Mouse (Mus musculus): ENCODE data around the gene Tcf20. TPM values are rescaled to one million over a fixed set of nuclear protein-coding genes. Genes with fewer than 3 reads are reported as not detected.
"Not testable (repeated sequence)": the region's sequence is repeated elsewhere in the genome, so short reads cannot be mapped to it uniquely, and the experiment has no call there.

Tcf20 gene
- polyA plus RNA-seq, 1 experiment from 2014 or later: 18.7 TPM

GRCm38 (mm10) chr15:82810556-82810955 is 177.1 kb downstream of the Tcf20 start:
- no peak overlapping the region for H3K9ac ChIP-seq (replicated peaks)
- 93% methylated on average over 1 of the region's 1 CpGs for WGBS
- no peak for ATAC-seq (replicated peaks)
- H3K4me2 ChIP-seq (replicated peaks): no peak overlapping the region
- peaks cover 18% of the 10 kb centered on the region for H3K36me3 ChIP-seq
- H3K4me1 ChIP-seq: peaks cover 7% of the 10 kb centered on the region
- H3K4me3 ChIP-seq: no peak overlapping the region
- no peak overlapping the region for H3K27ac ChIP-seq (replicated peaks)
- no peaks in the 10 kb centered on the region for H3K9me3 ChIP-seq
- H3K27me3 ChIP-seq: no peaks in the 10 kb centered on the region

DNA sequence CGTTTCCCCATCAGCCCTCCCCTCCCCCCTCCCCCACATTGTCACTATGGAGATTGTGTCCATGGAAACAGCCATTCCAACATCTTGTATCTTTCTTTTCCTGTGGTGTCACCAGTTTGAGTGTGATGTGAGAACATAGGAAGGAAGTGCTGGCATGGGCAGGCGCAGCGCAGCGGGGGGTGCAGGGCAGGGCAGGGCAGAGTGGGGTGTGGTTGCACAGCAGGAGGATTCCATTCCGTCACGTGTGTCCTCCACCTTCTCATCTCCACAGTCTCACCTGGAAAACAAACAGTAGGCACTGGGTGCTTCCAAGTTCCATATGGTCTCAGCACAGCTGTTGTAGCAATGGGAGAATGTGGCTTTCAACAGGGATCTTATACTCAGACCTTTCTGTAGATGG is 178.2 kb downstream of the Tcf20 start:
- Histone ChIP-seq H3K27ac (replicated peaks) (peak overlapping the region; percentile 35; the same call in 1 of the 2 replicates), H3K9me3 (no peaks in the 10 kb centered on the region), H3K4me2 (replicated peaks) (no peak overlapping the region), H3K4me1 (peaks cover 14% of the 10 kb centered on the region), H3K36me3 (peaks cover 18% of the 10 kb centered on the region), H3K27me3 (no peaks in the 10 kb centered on the region), H3K9ac (replicated peaks) (no peak overlapping the region), H3K4me3 (no peak overlapping the region)
- ATAC-seq (replicated peaks): no peak
- WGBS: 66% methylated on average over 6 of the region's 6 CpGs

DNA sequence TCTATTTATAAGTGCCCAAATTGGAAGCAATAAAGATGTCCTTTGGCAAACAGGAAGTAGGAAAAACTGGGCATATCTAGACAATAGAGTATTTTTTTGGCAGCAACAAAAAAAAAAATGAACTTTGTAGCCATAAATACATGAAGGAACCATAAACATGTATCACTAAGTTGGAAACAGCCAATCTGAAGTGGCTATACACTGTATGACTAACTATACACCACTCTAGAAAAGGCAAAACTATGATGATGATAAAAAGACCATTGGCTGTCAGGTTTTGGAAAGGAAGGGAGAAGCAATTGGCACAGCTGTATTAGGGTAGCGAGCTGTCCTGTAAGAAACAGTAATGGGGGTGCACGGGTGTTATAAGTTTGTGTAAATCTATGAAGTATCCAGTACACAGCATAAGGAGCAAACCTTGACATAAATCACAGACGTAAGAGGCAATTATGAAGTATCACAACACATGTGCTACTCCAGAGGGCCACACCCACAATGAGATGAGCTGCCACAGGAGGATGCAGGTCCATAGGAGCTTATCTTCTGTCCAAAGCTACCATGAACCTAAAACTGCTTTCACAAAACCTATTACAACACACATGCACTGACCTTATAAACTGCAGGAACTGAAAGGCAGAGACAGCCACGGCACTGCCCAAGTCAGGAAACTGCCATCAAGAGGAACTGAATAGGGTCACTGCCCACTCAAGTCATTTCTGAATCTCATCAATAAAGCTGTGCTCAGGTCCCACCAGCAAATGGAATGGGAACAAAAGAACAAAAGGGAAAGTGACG is 180.5 kb downstream of the Tcf20 start:
- no peak overlapping the region for H3K4me2 ChIP-seq (replicated peaks)
- ATAC-seq (replicated peaks): no peak
- no peak overlapping the region for H3K4me3 ChIP-seq
- peaks cover 14% of the 10 kb centered on the region for H3K36me3 ChIP-seq
- H3K4me1 ChIP-seq: peaks cover 20% of the 10 kb centered on the region
- H3K9ac ChIP-seq (replicated peaks): no peak overlapping the region
- 77% methylated on average over 5 of the region's 5 CpGs for WGBS
- H3K27me3 ChIP-seq: no peaks in the 10 kb centered on the region
- H3K9me3 ChIP-seq: no peaks in the 10 kb centered on the region
- H3K27ac ChIP-seq (replicated peaks): no peak overlapping the region

GRCm38 (mm10) chr15:82804708-82805639 is 182.7 kb downstream of the Tcf20 start:
- H3K4me3 ChIP-seq: no peak overlapping the region
- no peak overlapping the region for H3K9ac ChIP-seq (replicated peaks)
- peaks cover 19% of the 10 kb centered on the region for H3K4me1 ChIP-seq
- ATAC-seq (replicated peaks): peak; percentile 68
- 62% methylated on average over 5 of the region's 5 CpGs for WGBS
- H3K4me2 ChIP-seq (replicated peaks): no peak overlapping the region
- peak overlapping the region; percentile 45 for H3K27ac ChIP-seq (replicated peaks)
- H3K9me3 ChIP-seq: no peaks in the 10 kb centered on the region
- peaks cover 4% of the 10 kb centered on the region for H3K36me3 ChIP-seq
- no peaks in the 10 kb centered on the region for H3K27me3 ChIP-seq

DNA sequence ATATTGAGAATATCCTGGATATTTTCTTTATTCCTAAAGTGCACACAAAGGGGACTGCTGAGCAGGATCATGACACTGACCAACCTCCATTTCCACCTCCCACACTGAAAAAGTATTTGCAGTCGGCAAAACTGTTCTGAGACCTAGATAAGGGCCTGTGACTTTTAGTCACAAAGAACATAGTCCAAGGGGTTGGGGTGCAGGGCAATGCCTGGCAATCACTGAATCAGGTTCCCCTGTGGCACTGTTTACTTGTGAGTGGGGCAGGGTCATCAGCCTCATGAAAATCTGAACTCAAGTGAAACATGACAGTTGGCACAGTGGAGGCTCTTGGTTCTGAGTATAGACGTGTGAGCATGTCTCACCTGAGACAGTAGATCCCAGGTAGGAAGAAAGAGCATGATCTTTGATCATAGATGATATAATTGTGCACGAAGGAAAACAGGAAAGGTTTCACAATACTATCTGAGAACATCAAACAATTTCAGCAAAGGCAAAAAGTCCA is 191.7 kb downstream of the Tcf20 start:
- ATAC-seq (replicated peaks): no peak
- H3K4me1 ChIP-seq: no peaks in the 10 kb centered on the region
- no peak overlapping the region for H3K4me2 ChIP-seq (replicated peaks)

GRCm38 (mm10) chr15:82794277-82794676 is 193.4 kb downstream of the Tcf20 start, which contains the start of gene Cyp2d26:
TSS of gene Cyp2d26 (minus strand) at chr15:82794294.
- Histone ChIP-seq H3K27ac (replicated peaks) (no peak within 1 kb of the TSS), H3K36me3 (no peaks in the 10 kb centered on the region), H3K4me2 (replicated peaks) (no peak within 1 kb of the TSS), H3K27me3 (no peaks in the 10 kb centered on the region), H3K9me3 (no peaks in the 10 kb centered on the region), H3K4me1 (no peaks in the 10 kb centered on the region), H3K9ac (replicated peaks) (no peak within 1 kb of the TSS), H3K4me3 (no peak within 1 kb of the TSS)
- WGBS: 90% methylated on average over 5 of the region's 5 CpGs
- ATAC-seq (replicated peaks): no peak

More for the DNA sequence above, 191.7 kb downstream of the Tcf20 start:
- Histone ChIP-seq H3K4me3 (no peak overlapping the region), H3K27ac (replicated peaks) (no peak overlapping the region), H3K27me3 (no peaks in the 10 kb centered on the region), H3K9me3 (no peaks in the 10 kb centered on the region), H3K9ac (replicated peaks) (no peak overlapping the region), H3K36me3 (no peaks in the 10 kb centered on the region)
- WGBS: 80% methylated on average over 3 of the region's 3 CpGs

- H3K9ac ChIP-seq (replicated peaks): no peak overlapping the region
- no peaks in the 10 kb centered on the region for H3K27me3 ChIP-seq
- H3K4me3 ChIP-seq: no peak overlapping the region
- H3K27ac ChIP-seq (replicated peaks): no peak overlapping the region
- WGBS: 92% methylated on average over 6 of the region's 6 CpGs
- ATAC-seq (replicated peaks): no peak
- no peaks in the 10 kb centered on the region for H3K9me3 ChIP-seq
- H3K4me1 ChIP-seq: no peaks in the 10 kb centered on the region
- no peak overlapping the region for H3K4me2 ChIP-seq (replicated peaks)
- H3K36me3 ChIP-seq: no peaks in the 10 kb centered on the region
These were observed 193.8 kb downstream of the Tcf20 start for GRCm38 (mm10) chr15:82793868-82794267.

DNA sequence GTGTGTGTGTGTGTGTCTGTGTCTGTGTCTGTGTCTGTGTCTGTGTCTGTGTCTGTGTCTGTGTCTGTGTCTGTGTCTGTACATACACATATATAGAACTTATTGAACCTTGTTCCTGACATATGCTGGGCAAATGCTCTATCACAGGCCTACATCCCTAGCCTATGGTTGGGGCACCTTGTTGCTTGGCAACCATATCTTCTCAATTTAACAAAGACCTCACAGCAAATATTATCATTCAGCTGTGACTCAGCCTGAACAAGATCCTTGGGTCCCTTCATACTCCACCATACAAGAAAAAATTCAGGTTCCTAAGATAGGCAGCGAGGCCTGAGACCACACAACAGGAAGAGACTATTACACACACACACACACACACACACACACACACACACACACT is 194.2 kb downstream of the Tcf20 start:
- no peaks in the 10 kb centered on the region for H3K36me3 ChIP-seq
- H3K4me1 ChIP-seq: no peaks in the 10 kb centered on the region
- H3K27ac ChIP-seq (replicated peaks): no peak overlapping the region
- H3K27me3 ChIP-seq: no peaks in the 10 kb centered on the region
- H3K9me3 ChIP-seq: no peaks in the 10 kb centered on the region
- no peak overlapping the region for H3K4me3 ChIP-seq
- ATAC-seq (replicated peaks): no peak
- H3K9ac ChIP-seq (replicated peaks): no peak overlapping the region
- WGBS: 82% methylated on average over 1 of the region's 1 CpGs
- H3K4me2 ChIP-seq (replicated peaks): no peak overlapping the region

GRCm38 (mm10) chr15:82792566-82792965 is 195.1 kb downstream of the Tcf20 start:
- H3K9me3 ChIP-seq: no peaks in the 10 kb centered on the region

DNA sequence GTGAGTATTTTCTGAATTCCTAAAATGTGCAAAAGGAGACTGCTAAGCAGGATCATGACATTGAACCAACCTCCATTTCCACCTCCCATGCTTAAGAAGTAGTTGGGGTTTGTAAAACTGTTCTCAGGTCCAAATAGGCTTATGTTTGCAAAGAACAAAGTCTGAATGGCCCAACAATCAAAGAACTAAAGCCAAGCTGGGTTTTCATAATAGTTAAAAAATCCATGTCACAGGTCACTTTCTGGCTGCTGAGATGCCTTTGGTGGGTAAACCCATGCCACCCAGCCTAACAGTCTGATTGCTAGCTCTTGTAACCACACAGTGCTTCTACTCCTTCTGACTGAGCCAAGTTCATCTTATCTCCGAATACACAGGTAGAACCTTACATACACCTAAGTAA is 203.1 kb downstream of the Tcf20 start:
- no peaks in the 10 kb centered on the region for H3K9me3 ChIP-seq
- H3K4me2 ChIP-seq (replicated peaks): no peak overlapping the region
- no peak overlapping the region for H3K4me3 ChIP-seq
- H3K27ac ChIP-seq (replicated peaks): no peak overlapping the region
- no peak overlapping the region for H3K9ac ChIP-seq (replicated peaks)
- no peaks in the 10 kb centered on the region for H3K36me3 ChIP-seq
- ATAC-seq (replicated peaks): no peak
- H3K4me1 ChIP-seq: no peaks in the 10 kb centered on the region
- WGBS: 73% methylated on average over 1 of the region's 1 CpGs
- H3K27me3 ChIP-seq: no peaks in the 10 kb centered on the region

More at GRCm38 (mm10) chr15:82792566-82792965, 195.1 kb downstream of the Tcf20 start:
- no peak overlapping the region for H3K4me3 ChIP-seq
- WGBS: 96% methylated on average over 11 of the region's 11 CpGs
- no peak for ATAC-seq (replicated peaks)
- no peak overlapping the region for H3K9ac ChIP-seq (replicated peaks)
- H3K4me1 ChIP-seq: no peaks in the 10 kb centered on the region
- no peaks in the 10 kb centered on the region for H3K27me3 ChIP-seq
- H3K4me2 ChIP-seq (replicated peaks): no peak overlapping the region
- no peaks in the 10 kb centered on the region for H3K36me3 ChIP-seq
- H3K27ac ChIP-seq (replicated peaks): no peak overlapping the region

DNA sequence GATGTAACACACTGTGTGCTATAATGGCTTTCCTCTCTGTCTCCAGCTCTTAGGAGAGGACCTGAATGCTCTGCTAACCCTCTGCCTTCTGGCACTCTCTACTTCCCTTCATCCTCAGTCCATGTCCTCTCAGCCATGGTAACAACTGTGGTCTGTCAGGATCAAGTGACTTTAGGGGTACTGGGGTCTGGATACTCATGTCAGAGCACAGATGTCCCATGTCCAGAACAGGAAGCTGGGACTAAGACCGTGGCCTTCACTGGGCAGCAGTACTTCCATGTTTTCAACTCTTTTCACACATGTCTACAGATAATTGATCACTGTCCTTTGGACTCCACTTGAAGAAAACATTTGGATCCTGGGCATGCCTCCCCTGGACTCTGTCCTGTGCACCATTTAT is 203.9 kb downstream of the Tcf20 start:
- Histone ChIP-seq H3K9ac (replicated peaks) (no peak overlapping the region), H3K27ac (replicated peaks) (no peak overlapping the region), H3K36me3 (no peaks in the 10 kb centered on the region), H3K4me3 (no peak overlapping the region), H3K4me2 (replicated peaks) (no peak overlapping the region), H3K4me1 (no peaks in the 10 kb centered on the region), H3K9me3 (no peaks in the 10 kb centered on the region), H3K27me3 (no peaks in the 10 kb centered on the region)
- WGBS: 95% methylated on average over 1 of the region's 1 CpGs
- ATAC-seq (replicated peaks): no peak

DNA sequence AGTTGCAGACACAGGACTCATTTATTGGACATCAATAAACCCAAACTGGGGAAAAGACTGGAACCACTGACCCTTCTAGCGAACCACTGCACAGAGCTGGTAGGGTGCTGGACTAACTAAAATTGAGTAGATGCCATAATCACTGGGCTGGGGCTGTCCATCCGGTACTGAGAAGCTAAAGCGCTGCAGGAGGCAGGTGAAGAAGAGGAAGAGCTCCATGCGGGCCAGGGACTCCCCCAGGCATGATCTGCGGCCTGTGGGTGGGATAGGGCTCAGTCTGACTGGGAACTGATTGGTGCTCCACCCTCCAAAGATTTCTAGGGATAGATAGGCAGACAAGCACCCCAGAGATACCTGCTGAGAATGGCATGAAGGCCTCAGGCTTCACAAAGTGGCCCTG is 209.8 kb downstream of the Tcf20 start:
- not testable (repeated sequence) for H3K9ac ChIP-seq (replicated peaks); H3K4me3 ChIP-seq; H3K4me1 ChIP-seq; ATAC-seq (replicated peaks); H3K36me3 ChIP-seq; H3K4me2 ChIP-seq (replicated peaks); H3K27me3 ChIP-seq; H3K27ac ChIP-seq (replicated peaks); H3K9me3 ChIP-seq
- 87% methylated on average over 5 of the region's 5 CpGs for WGBS

Measured in forebrain, embryonic 15.5 days (tissue).